ENCODE assay signal across 1 mouse cellular context in the genomic region with DNA sequence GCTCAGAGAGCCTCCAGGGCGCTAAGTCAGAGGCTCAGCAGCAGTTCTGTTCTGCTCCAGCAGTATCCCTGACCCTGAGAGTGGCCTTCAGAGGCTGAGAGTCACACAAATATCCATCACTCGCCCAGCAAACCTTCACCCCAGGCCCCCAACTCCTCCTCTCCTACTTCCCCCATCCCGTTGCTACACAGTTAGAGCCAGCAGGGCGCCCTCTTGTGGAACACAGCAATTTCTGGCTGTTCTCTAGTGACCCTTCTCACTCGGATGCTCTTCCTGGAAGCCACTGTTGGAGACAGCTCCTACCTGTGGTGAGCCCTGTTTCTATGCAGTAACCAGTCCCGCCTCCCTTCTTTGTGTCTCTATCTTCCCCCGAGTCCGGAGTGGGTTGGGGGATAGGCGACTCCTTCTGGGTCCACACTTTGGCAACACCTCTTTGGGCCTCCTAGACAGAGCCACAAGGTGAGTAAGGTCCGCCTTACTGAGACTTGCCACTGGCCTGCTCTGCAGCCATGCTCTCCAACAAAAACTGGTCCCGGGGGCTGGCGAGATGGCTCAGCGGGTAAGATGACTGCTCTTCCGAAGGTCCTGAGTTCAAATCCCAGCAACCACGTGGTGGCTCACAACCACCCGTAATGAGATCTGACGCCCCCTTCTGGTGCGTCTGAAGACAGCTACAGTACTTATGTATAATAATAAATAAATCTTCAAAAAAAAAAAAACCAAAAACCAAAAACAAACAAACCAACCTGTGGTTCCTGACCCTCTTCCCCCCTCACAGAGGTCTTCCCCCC.
TF ChIP-seq lines count a peak whose summit lies in the region.

No protein-coding gene starts in this region.

TF ChIP-seq in C2C12, 6 proteins besides CTCF, POLR2A, EP300 and RAD21:
- no peak for TF ChIP-seq MYOD1 (IDR thresholded peaks at IDR 0.05; ENCODE audit: control insufficient read depth, insufficient read length, low read depth)
- no peak for TF ChIP-seq MAX (IDR thresholded peaks at IDR 0.05)
- no peak for TF ChIP-seq MYOG (IDR thresholded peaks at IDR 0.05; ENCODE audit: control insufficient read depth, extremely low read depth, insufficient read length)
- TF ChIP-seq FOSL1 (IDR thresholded peaks at IDR 0.05; ENCODE audit: insufficient read depth, low read length, poor library complexity, severe bottlenecking) = no peak
- TF ChIP-seq CEBPB (IDR thresholded peaks at IDR 0.05; ENCODE audit: low read depth) = no peak
- TF ChIP-seq USF1 (IDR thresholded peaks at IDR 0.05; ENCODE audit: low read depth) = no peak
